Mouse (Mus musculus) central nervous system, embryonic 11.5 days (tissue): ENCODE data around the gene Ruvbl1. TPM values are rescaled to one million over a fixed set of nuclear protein-coding genes. Genes with fewer than 3 reads are reported as not detected.

Experiments
- polyA plus RNA-seq: library from polyadenylated mRNA; depleted of rRNA; stranded (reverse); fragments of >200 nt; gene quantifications from 2 replicates; pipeline ENCODE4 v1.2.3, GENCODE M21; 2012; rRNA removed

Ruvbl1 gene
- 97.5 and 99.3 TPM in 2 replicates for polyA plus RNA-seq

DNA sequence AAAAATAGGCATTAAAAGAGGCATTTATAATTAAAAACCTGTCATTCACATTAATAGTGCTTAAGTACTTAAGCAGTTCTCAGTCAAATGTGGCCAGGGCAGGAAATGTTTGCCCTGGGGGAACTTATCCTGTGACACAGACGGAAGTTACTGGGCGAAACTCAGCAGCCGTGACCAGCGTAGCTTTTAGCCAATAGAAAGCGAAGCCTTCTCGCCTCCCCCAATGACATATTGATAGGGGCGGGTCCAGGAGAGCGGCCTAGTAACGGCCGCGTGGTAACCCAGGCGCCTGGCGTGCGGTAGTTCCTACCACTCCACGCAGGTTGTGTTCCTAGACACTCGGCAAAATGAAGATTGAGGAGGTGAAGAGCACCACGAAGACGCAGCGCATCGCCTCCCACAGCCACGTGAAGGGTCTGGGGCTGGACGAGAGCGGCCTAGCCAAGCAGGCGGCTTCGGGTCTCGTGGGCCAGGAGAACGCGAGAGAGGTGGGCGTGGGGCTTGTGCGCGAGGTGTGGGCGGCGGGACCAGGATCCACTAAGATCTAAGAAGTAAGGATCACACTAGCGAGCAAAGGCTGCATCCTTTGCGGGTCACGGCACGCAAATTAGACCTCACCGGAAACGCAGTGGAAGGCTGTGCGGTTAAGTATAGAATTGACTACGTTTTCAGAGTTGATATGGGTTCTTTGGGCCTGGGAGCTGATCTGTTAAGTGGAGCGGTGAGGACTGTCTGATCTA is at the start of gene Ruvbl1:
Ruvbl1 (plus strand) TSS at position 229 of the 740 bp plus-strand sequence.

DNA sequence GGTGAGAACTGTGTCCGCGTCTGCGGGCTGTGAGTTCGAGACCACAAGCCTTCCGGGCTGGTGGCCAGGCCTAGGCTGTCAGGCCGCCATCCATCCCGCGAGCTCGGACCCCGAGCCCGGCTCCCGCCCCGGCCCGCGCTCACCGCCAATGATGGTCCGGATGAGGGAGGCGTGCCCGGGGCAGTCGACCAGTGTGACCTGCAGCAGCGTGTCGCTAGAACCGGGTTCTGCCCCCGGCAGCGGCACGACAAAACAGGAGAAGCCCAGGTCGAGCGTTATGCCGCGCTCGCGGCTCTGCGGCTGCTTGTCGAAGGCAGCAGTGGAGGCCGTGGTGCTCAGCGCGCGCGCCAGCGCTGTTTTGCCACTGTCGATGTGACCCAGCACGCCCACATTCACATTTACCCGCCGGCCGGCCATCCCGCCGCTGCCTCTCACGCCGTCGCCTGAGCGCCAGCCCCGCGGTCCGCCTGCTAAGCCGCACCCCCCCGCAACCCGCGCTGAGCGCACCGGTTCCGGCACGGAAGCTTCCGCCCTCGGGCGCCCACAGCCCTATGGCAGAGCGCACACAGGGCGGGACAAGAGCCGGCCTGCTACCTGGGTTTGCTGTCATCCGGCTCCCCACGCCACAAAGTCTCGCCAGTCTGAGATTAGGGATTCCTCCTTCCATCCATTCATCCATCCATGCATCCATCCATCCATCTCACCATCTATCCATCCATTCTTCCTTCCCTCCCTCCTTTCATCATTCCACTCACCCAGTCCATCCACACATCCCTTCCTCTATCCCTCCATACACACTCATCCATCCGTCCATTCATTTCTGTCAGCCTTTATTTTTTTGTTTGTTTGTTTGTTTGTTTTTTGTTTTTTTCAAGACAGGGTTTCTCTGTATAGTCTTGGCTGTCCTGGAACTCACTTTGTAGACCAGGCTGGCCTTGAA is 18.9 kb upstream of the Ruvbl1 start, which contains the start of gene Eefsec:
Eefsec (minus strand) TSS at position 477 of the 940 bp plus-strand sequence.

DNA sequence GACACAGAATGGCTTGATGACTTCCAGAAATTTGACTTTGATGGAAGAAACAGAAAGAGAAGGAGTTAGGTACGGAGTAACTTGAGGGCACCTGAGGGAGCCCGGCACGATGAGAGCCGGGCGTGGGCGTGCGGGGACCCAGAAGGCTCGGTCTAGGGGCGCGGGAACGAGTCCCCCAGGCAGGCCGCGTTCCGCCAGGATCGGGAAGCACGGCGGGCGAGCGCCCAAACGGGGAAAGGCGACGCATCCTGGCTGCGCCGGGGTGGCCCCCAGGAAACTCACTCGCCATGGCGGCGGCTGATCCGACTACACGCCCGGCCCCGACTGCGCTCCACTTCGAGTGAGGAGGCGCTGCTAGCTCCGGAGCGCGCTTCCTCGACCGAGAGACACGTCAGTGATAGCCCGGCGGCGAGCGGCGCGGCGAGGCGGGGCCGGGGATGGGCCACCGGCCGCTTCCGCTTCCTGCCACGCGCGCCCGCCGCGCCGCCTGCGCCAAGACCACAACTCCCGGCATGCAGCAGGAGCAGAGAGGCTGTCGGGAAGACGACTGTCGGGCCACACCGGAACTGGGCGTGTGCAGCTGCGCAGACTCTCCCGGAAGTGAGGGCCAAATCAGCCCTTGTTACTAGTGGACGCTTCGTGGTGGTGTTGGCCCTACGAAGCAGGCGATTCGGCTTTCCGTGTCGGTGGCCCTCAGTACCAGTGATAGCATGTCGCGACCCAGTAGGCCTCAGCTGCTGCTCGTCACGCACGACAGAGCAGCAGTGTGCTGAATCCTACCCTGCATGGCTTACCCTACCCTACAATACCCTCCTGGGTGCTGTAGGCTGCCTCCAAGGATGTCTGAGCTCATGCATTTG is 53.4 kb downstream of the Ruvbl1 start, which contains the start of gene Sec61a1:
Sec61a1 (minus strand) TSS at position 502 of the 860 bp plus-strand sequence.

Other genes with a start within 250 kb of the Ruvbl1 start
- not detected in 2 replicates for gene Dnajb8, start 243.1 kb upstream of the Ruvbl1 start, polyA plus RNA-seq
- 15.6 and 19.6 TPM in 2 replicates for gene Eefsec, start 18.9 kb upstream of the Ruvbl1 start, polyA plus RNA-seq
- 86.9 and 157 TPM in 2 replicates for gene Sec61a1, start 53.5 kb downstream of the Ruvbl1 start, polyA plus RNA-seq
- gene Kbtbd12, start 172.5 kb downstream of the Ruvbl1 start, polyA plus RNA-seq = 0.17 and 0.22 TPM in 2 replicates